In the genomic region with DNA sequence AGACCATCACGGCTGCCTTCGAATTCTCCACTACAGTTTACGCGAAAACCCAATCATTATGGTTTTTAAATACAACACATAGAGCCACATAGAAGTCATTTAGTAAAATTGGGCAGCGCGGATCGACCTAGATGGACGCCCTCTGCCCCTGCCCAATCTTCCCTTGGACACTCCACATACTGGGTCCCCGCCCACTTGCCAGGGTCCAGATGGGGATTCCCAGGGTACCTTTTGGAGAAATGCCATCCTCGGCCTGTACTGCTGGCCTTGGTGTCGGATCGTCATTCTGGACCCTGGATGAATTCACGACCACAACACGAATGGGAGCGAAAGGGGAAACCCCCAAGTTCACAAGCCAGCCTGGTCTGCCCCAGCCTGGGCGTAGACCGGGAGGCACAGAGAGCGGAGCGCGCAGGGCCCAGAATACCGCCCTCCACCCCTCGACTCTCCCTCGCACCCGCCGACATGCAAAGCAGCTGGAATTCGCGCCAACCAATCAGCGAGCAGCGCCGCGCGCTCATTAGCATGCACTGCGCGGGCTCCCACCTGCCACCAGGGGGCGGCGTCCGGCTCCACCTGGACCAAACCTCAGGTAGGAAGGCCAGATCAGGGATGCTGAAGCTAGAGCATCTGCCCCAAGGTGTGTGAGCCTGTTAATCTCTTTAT, we compare ENCODE assay signal across 8 mouse cellular contexts. TPM values are rescaled to one million over a fixed set of nuclear protein-coding genes. Genes with fewer than 3 reads are reported as not detected.
A peak's percentile ranks its signal among the peaks of the same experiment; 100 is the strongest.
DNase-seq lines count a peak whose midpoint lies in the region; ATAC-seq and TF ChIP-seq lines count a peak whose summit lies in the region.

A gene (minus strand): TSS at position 420 of the 666 bp plus-strand sequence.

- DNase-seq in MEL (ENCODE audit: low read depth, low spot score), result peak; percentile 91
- DNase-seq in cerebellum, adult 8-10 months, result peak; percentile 95
- DNase-seq in forebrain, postnatal 0 days, result peak; percentile 96
- peak; percentile 84 to 88 for DNase-seq in heart, postnatal 36 days
- DNase-seq in layer of hippocampus, adult 18-20 months (ENCODE audit: low spot score in 2 of 2), result peak; percentile 86 to 94
- peak; percentile 91 to 94 for DNase-seq in lung, adult 18-20 months
- DNase-seq in testis, postnatal 10 days (ENCODE audit: low spot score), result peak; percentile 96

- H3K4me1 ChIP-seq in MEL (ENCODE audit: control insufficient read depth in 1 of 2, insufficient read depth in 2 of 2, low read length in 2 of 2), result no peaks in the 10 kb centered on the region; a peak in 1 of 4 replicates
- H3K4me1 ChIP-seq in forebrain, postnatal 0 days (ENCODE audit: insufficient read depth), result peaks cover 10% of the 10 kb centered on the region; the same call in 1 of the 2 replicates
- peaks cover 25% of the 10 kb centered on the region for H3K4me1 ChIP-seq in neural tube, embryonic 15.5 days

- H3K9me3 ChIP-seq in MEL (replicated peaks; ENCODE audit: insufficient read depth, low read length), result no peaks in the 10 kb centered on the region
- H3K9me3 ChIP-seq in forebrain, postnatal 0 days (ENCODE audit: low read length), result no peaks in the 10 kb centered on the region
- H3K9me3 ChIP-seq in neural tube, embryonic 15.5 days (replicated peaks), result no peaks in the 10 kb centered on the region

- no peak within 1 kb of the TSS for H3K27ac ChIP-seq in MEL (ENCODE audit: control insufficient read depth, low read depth, low read length)
- no peak within 1 kb of the TSS for H3K27ac ChIP-seq in forebrain, postnatal 0 days (ENCODE audit: low read depth, low read length)
- H3K27ac ChIP-seq in neural tube, embryonic 15.5 days (replicated peaks), result peak within 1 kb of the TSS; percentile 72

- peak; percentile 99 for ATAC-seq in forebrain, postnatal 0 days
- ATAC-seq in neural tube, embryonic 15.5 days (ENCODE audit: low FRiP score), result peak; percentile 97

- no peak for TF ChIP-seq POLR2A in MEL (IDR thresholded peaks at IDR 0.05; ENCODE audit: control insufficient read depth in 1 of 2, insufficient read depth in 1 of 2, low read depth in 1 of 2, low read length in 2 of 2, poor library complexity in 1 of 2)

- WGBS in forebrain, postnatal 0 days, result 2% methylated on average over 37 of the region's 37 CpGs
- WGBS in neural tube, embryonic 15.5 days, result 2% methylated on average over 37 of the region's 37 CpGs

- intact Hi-C loops in heart, postnatal 36 days (cut with DNase I), result no loop called here

- 0 out of 4 replicates have a peak within 1 kb of the TSS, but pooled peaks of 1 of the 2 experiments have one; percentile 6 for H3K4me3 ChIP-seq in MEL (ENCODE audit: control insufficient read depth in 1 of 2, insufficient read depth in 1 of 2, low read depth in 2 of 2, low read length in 2 of 2)
- H3K4me3 ChIP-seq in forebrain, postnatal 0 days (ENCODE audit: low read depth, low read length), result peak within 1 kb of the TSS; percentile 48
- peak within 1 kb of the TSS; percentile 57 for H3K4me3 ChIP-seq in neural tube, embryonic 15.5 days (replicated peaks)

- TF ChIP-seq EP300 in MEL (IDR thresholded peaks at IDR 0.05; ENCODE audit: low read depth in 1 of 2, low read length in 2 of 2), result no peak

- peak; percentile 41 to 96 (median 83) for TF ChIP-seq CTCF in MEL (IDR thresholded peaks at IDR 0.05 in 2 of 3, conservative IDR thresholded peaks at IDR 0.05 in 1 of 3; ENCODE audit: control insufficient read depth in 1 of 3, insufficient read depth in 1 of 3, low read depth in 2 of 3, low read length in 3 of 3, poor library complexity in 1 of 3, severe bottlenecking in 1 of 3)
- peak; percentile 98 for TF ChIP-seq CTCF in forebrain, postnatal 0 days (IDR thresholded peaks at IDR 0.05; ENCODE audit: low read depth)

- H3K79me2 ChIP-seq in MEL (ENCODE audit: control insufficient read depth, insufficient read depth, low read length, poor library complexity), result no peaks in the 10 kb centered on the region

- H3K9ac ChIP-seq in MEL (ENCODE audit: control insufficient read depth, low read depth, low read length, poor library complexity, severe bottlenecking), result 0 out of 2 replicates have a peak within 1 kb of the TSS, but pooled peaks have one; percentile 24
- peak within 1 kb of the TSS; percentile 63 for H3K9ac ChIP-seq in forebrain, postnatal 0 days
- H3K9ac ChIP-seq in neural tube, embryonic 15.5 days (replicated peaks), result peak within 1 kb of the TSS; percentile 66

- no peaks in the 10 kb centered on the region for H3K27me3 ChIP-seq in MEL (ENCODE audit: control insufficient read depth in 1 of 2, insufficient read depth in 2 of 2, low read length in 2 of 2)
- H3K27me3 ChIP-seq in forebrain, postnatal 0 days (ENCODE audit: insufficient read depth, low read length), result no peaks in the 10 kb centered on the region
- H3K27me3 ChIP-seq in neural tube, embryonic 15.5 days (replicated peaks), result no peaks in the 10 kb centered on the region

- peak; percentile 60 for TF ChIP-seq RAD21 in MEL (IDR thresholded peaks at IDR 0.05; ENCODE audit: low read depth, low read length)

- peak within 1 kb of the TSS; percentile 83 for H3K4me2 ChIP-seq in forebrain, postnatal 0 days (ENCODE audit: low read depth)
- peak within 1 kb of the TSS; percentile 92 for H3K4me2 ChIP-seq in neural tube, embryonic 15.5 days

- no peaks in the 10 kb centered on the region; a peak in 1 of 4 replicates for H3K36me3 ChIP-seq in MEL (ENCODE audit: control insufficient read depth in 1 of 2, insufficient read depth in 2 of 2, low read length in 2 of 2)
- no peaks in the 10 kb centered on the region for H3K36me3 ChIP-seq in forebrain, postnatal 0 days (ENCODE audit: insufficient read depth)
- H3K36me3 ChIP-seq in neural tube, embryonic 15.5 days, result no peaks in the 10 kb centered on the region

TF ChIP-seq in MEL, 35 proteins besides CTCF, POLR2A, EP300 and RAD21:
- TF ChIP-seq TCF12 (IDR thresholded peaks at IDR 0.05; ENCODE audit: low read depth, low read length) (0 out of 2 replicates have a peak, but pooled peaks have one; percentile 3), POLR2AphosphoS2 (IDR thresholded peaks at IDR 0.05; ENCODE audit: low read length) (no peak), SIN3A (IDR thresholded peaks at IDR 0.05; ENCODE audit: low read length) (peak; percentile 50; the same call in 1 of the 2 replicates), MAX (IDR thresholded peaks at IDR 0.05; ENCODE audit: low read length) (0 out of 2 replicates have a peak, but pooled peaks have one; percentile 24), MAZ (IDR thresholded peaks at IDR 0.05; ENCODE audit: low read depth, low read length) (0 out of 2 replicates have a peak, but pooled peaks have one; percentile 45), ZC3H11A (IDR thresholded peaks at IDR 0.05; ENCODE audit: low read depth, low read length) (peak; percentile 57), HCFC1 (IDR thresholded peaks at IDR 0.05; ENCODE audit: low read depth, low read length) (no peak), SMC3 (IDR thresholded peaks at IDR 0.05; ENCODE audit: low read depth, low read length) (peak; percentile 91)

RNA-seq across cellular contexts. Expression of the gene that starts here (rescaled TPM):
- not detected in 2 replicates for total RNA-seq in MEL (2012; rRNA removed)
- not detected for polyA plus RNA-seq in MEL (2012; ENCODE audit: insufficient read depth in 1 of 2, insufficient read length in 2 of 2, low read depth in 1 of 2, low replicate concordance in 2 of 2, missing spikeins in 1 of 2)
- 25.6 and 31.8 TPM in 2 replicates for total RNA-seq in forebrain, postnatal 0 days (2014; rRNA removed)
- polyA plus RNA-seq in forebrain, postnatal 0 days (2015; fragmentation: Nextera tagmentation; extraction: Ambion mirVana), result 12.2 and 15.3 TPM in 2 replicates
- total RNA-seq in heart, postnatal 36 days (2021), result under 1 TPM in 1 of 2 experiments, not detected in 1; 0.14 TPM
- 10 to 100 TPM; 12.3 to 14.1 TPM for total RNA-seq in layer of hippocampus, adult 18-20 months (2021)
- polyA plus RNA-seq in neural tube, embryonic 15.5 days (2015; fragmentation: Nextera tagmentation; extraction: Ambion mirVana), result 12.3 and 12.6 TPM in 2 replicates

Comparison
In these comparisons a context has a peak if more than half of its experiments do, and no peak if none do; other contexts are left out.
1. RNA of the gene that starts here (total RNA-seq): 25.6 to 31.8 TPM in forebrain, postnatal 0 days and 12.3 to 14.1 TPM in layer of hippocampus, adult 18-20 months; 0.14 TPM in heart, postnatal 36 days and not detected in MEL; every median in the first group is over 10 times any median in the second.
2. RNA of the gene that starts here (polyA plus RNA-seq): 12.2 to 15.3 TPM in forebrain, postnatal 0 days and 12.3 to 12.6 TPM in neural tube, embryonic 15.5 days; not detected in MEL; every median in the first group is over 10 times any median in the second.
3. Peak in DNase-seq and H3K9ac ChIP-seq in MEL; RNA of the gene not detected or under 1 TPM.
4. Peak in DNase-seq in heart, postnatal 36 days; RNA of the gene not detected or under 1 TPM.
5. Peak in every context shown above with its lines, with median percentiles within 50 percentile points of each other: DNase-seq and H3K9ac ChIP-seq.